Mouse (Mus musculus): ENCODE measurements at regions not wholly inside any gene's neighbourhood (a gene's known extent, or its start where the extent isn't known, plus 50 kb on each side); places are given as distances from the start of the nearest gene placed in this dataset. TPM values are rescaled to one million over a fixed set of nuclear protein-coding genes. Genes with fewer than 3 reads are reported as not detected.

Small RNA genes lying in the stretch of these regions (microRNA-seq; reads per million reads assigned to microRNA genes)
- gene Gm25708: not detected
